Mouse (Mus musculus): ENCODE results near the gene Pdxdc1.
"Not testable (repeated sequence)": the region's sequence is repeated elsewhere in the genome, so short reads cannot be mapped to it uniquely, and the experiment has no call there.

Gene Pdxdc1

DNA sequence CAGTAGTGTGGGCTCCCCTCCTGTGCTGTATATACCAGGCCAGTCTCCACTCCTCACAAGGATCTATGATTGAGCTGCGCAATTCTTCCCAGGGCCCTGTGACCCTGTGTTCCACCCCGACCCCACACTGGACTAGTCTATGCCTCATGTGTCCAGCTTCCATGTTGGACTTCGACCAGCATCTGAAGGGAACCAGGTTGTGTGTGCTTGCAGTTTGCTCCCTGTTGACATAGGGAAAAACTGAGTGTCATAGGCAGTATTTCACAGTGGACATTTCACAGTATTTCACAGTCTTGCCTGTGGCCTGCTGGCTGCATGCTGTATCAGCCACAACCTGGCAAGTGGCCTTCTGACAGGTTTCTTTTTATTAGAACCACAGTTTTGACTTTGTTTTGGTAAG is 89.7 kb downstream of the Pdxdc1 start:
- DNase-seq (ENCODE audit: low read depth, low spot score), result no peak

- DNase-seq (ENCODE audit: low read depth, low spot score), result no peak
These were observed 90.8 kb downstream of the Pdxdc1 start for GRCm38 (mm10) chr16:13812152-13812551.

DNA sequence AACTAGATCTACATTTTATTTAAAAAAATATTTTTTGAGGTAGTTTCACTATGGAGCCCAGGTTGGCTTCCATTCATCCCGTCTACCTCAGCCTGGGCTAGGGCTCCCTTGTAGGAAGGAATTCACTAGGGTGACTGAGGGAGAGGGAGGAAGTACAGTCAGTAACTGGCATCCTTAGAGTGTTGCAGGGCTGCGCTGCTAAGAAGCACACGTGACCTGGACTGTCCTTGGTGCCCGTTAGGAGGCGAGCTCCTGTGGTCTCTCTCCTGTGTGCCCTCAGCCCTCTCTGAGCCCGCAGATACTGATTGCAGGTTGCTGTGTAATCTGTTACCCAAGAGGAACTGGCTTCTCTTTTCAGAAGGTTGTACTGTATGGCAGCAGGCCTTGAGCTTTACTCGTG is 94.5 kb downstream of the Pdxdc1 start:
- no peak for DNase-seq (ENCODE audit: low read depth, low spot score)

- DNase-seq (ENCODE audit: low read depth, low spot score), result no peak
These were observed 95.3 kb downstream of the Pdxdc1 start for GRCm38 (mm10) chr16:13807616-13808015.

GRCm38 (mm10) chr16:13804666-13805065 is 98.3 kb downstream of the Pdxdc1 start:
- DNase-seq (ENCODE audit: low read depth, low spot score), result no peak

DNA sequence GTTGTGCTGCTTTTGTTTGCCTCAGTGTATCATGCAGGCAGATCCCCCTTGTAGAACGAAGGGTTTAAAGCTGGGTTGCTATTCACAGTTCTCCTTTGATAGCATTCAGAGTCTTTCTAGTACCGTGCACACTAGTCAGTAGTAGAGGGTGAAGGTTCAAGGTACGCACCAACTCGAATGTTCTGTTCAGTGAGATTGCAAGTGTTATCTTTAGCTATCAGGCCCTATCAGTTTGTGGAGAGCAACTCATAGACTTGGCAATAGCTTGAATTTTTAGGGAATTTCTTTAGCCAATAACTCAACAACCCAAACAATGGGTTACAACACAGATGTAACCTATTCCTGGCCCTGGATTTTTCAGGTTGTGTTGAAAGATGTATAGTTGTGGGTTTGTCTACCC is 101.7 kb downstream of the Pdxdc1 start:
- no peak for DNase-seq (ENCODE audit: low read depth, low spot score)

GRCm38 (mm10) chr16:13796746-13797175 is 106.2 kb downstream of the Pdxdc1 start:
- DNase-seq (ENCODE audit: low read depth, low spot score), result no peak

DNA sequence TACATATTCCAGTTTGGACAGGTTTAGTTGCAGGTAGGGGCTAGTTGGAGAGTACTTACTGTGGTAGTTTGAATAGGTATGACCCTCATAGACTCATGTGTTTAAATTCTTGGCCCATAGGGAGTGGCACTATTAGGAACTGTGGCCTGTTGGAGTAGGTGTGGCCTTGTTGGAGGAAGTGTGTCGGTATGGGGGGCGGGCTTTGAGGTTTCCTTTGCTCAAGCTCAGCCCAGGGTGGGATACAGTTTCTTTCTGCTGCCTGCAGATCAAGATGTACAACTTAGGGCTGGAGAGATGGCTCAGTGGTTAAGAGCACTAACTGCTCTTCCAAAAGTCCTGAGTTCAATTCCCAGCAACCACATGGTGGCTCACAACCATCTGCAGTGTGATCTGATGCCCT is 109.5 kb downstream of the Pdxdc1 start:
- not testable (repeated sequence) for DNase-seq (ENCODE audit: low read depth, low spot score)

DNA sequence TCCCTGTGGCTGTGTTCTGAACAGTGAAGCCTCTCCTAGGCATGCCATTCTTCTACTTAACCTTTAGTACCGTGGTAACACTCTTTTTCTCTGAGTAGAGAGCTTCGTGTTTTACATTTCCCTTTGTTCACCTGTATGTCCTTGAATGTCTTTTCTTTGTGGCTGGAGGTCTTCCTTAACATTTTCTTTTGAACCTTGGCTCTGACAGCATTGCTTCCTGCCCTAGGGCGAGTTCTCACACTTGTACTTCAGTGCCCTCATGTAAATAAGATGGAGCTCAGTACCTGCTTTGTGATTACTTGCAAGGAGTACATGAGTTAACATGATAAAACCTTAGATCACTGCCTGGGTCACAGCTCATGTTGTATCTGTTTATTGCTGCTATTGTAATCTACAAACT is 117.0 kb downstream of the Pdxdc1 start:
- no peak for DNase-seq (ENCODE audit: low read depth, low spot score)
